Mouse (Mus musculus) stomach, postnatal 0 days (tissue): ENCODE results near the gene Mpz. TPM values are rescaled to one million over a fixed set of nuclear protein-coding genes. Genes with fewer than 3 reads are reported as not detected.
"Not testable (repeated sequence)": the region's sequence is repeated elsewhere in the genome, so short reads cannot be mapped to it uniquely, and the experiment has no call there.

ENCODE experiments used
- ATAC-seq: fragments of 200-750 bp; cut with Nextera tagmentation; 2 replicates; pipeline ENCODE4 v1.8.0; 2017; ENCODE audit not compliant: low FRiP score, low TSS enrichment
- DNase-seq: peaks from one replicate; pipeline ENCODE4 v3.0.0-alpha.2; 2016; ENCODE audit warnings: low spot score
- H3K27ac ChIP-seq: fragments of 300-500 bp; sonication (generic); replicated peaks from 2 replicates; pipeline ENCODE4 v1.5.1; 2014; ENCODE audit warnings: mild to moderate bottlenecking, control low read depth
- H3K27me3 ChIP-seq: fragments of 300-500 bp; sonication (generic); 2 replicates; pipeline ENCODE4 v1.6.1; 2014; ENCODE audit warnings: low read length; ENCODE audit not compliant: control insufficient read depth, insufficient read depth
- H3K36me3 ChIP-seq: fragments of 300-500 bp; sonication (generic); 2 replicates; pipeline ENCODE4 v1.6.1; 2014; ENCODE audit warnings: low read length, mixed read lengths; ENCODE audit not compliant: control insufficient read depth, insufficient read depth
- H3K4me1 ChIP-seq: fragments of 300-500 bp; sonication (generic); replicated peaks from 2 replicates; pipeline ENCODE4 v1.6.1; 2014; ENCODE audit warnings: antibody characterized with exemption; ENCODE audit not compliant: control insufficient read depth, insufficient read depth
- H3K4me2 ChIP-seq: fragments of 300-500 bp; sonication (generic); replicated peaks from 2 replicates; pipeline ENCODE4 v1.6.1; 2014; ENCODE audit warnings: low read depth, mild to moderate bottlenecking, control low read depth, moderate library complexity
- H3K4me3 ChIP-seq: fragments of 300-500 bp; sonication (generic); 2 replicates; pipeline ENCODE4 v1.5.1; 2014; ENCODE audit warnings: low read depth, low read length, control low read depth
- H3K9ac ChIP-seq: fragments of 300-500 bp; sonication (generic); 2 replicates; pipeline ENCODE4 v1.6.1; 2014; ENCODE audit warnings: mild to moderate bottlenecking, low read length, control low read depth, mixed read lengths
- H3K9me3 ChIP-seq: fragments of 300-500 bp; sonication (generic); 2 replicates; pipeline ENCODE4 v1.6.1; 2016; ENCODE audit warnings: low read length; ENCODE audit not compliant: control insufficient read depth
- CTCF ChIP-seq: IDR thresholded peaks from 2 replicates; pipeline ENCODE4 v1.5.1; 2016; ENCODE audit warnings: antibody characterized with exemption, low read depth, mild to moderate bottlenecking, moderate library complexity
- EP300 ChIP-seq: optimal IDR thresholded peaks from 2 replicates; pipeline ENCODE3; 2016; ENCODE audit warnings: antibody characterized with exemption
- WGBS: fragments of 180-500 bp; shearing (Covaris S2); extraction: QIAGEN DNeasy Blood & Tissue Kit; methylation state at CpG from one replicate; pipeline ENCODE4 v1.1.7; 2014; 5-methylcytosine and 5-hydroxymethylcytosine counted together
- polyA plus RNA-seq: library from polyadenylated mRNA; unstranded; fragments of >200 nt; fragmentation: Nextera tagmentation; extraction: Ambion mirVana; gene quantifications from 2 replicates; pipeline ENCODE4 v1.2.1, GENCODE M21; 2015

Gene Mpz
- polyA plus RNA-seq, 1 experiment from 2014 or later = 1.5 TPM

DNA sequence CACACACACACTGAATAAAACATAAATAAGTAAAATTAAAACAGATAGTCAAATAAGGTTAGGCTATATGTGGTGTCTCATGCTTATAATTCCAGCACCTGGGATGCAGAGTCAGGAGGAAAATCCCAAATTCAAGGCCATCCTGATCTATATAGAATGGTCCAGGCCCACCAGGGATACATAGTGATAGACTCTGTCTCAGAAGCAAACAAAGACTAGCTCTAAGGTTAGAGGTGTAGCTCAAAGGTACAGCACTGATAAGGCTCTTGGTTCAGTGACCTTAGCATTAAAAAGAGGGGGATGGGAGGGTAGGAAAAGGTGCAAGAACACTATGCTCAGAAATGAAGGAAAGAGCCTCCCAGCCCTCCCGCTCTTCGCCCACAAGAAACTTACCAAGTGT lies 14.9 kb upstream of the Mpz start:
- Histone ChIP-seq H3K9ac (no peak overlapping the region), H3K4me3 (no peak overlapping the region), H3K27ac (no peak overlapping the region), H3K4me2 (no peak overlapping the region), H3K36me3 (peaks cover 23% of the 10 kb centered on the region; the same call in 1 of the 2 replicates), H3K9me3 (no peaks in the 10 kb centered on the region), H3K4me1 (no peaks in the 10 kb centered on the region), H3K27me3 (no peaks in the 10 kb centered on the region)
- 100% methylated on average over 2 of the region's 2 CpGs for WGBS
- ATAC-seq (no peak), DNase-seq (no peak)
- TF ChIP-seq CTCF (no peak), EP300 (no peak)

GRCm38 (mm10) chr1:171137486-171138155 lies 12.9 kb upstream of the Mpz start:
- H3K36me3 ChIP-seq = peaks cover 24% of the 10 kb centered on the region
- 92% methylated on average over 8 of the region's 8 CpGs for WGBS
- not testable (repeated sequence) for H3K9me3 ChIP-seq, H3K27me3 ChIP-seq, H3K4me1 ChIP-seq, DNase-seq, H3K4me3 ChIP-seq, H3K4me2 ChIP-seq, ATAC-seq, H3K9ac ChIP-seq, H3K27ac ChIP-seq

DNA sequence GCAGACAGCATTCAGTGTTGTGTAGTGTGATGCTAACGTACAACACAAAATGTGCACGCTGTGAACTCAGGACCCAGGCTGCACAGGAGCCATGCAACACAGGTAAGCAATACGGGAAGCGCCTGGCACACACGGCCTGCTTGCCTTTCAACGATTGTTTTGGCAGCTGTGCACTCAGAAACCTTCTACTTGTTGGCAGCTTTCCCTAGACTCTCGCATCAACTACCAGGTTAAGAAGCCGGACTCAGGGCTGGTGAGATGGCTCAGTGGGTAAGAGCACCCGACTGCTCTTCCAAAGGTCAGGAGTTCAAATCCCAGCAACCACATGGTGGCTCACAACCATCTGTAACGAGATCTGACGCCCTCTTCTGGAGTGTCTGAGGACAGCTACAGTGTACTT lies 7.5 kb upstream of the Mpz start:
- not testable (repeated sequence) for H3K9me3 ChIP-seq, ATAC-seq, H3K9ac ChIP-seq, DNase-seq, H3K4me1 ChIP-seq, H3K4me2 ChIP-seq, H3K27me3 ChIP-seq, H3K36me3 ChIP-seq, H3K4me3 ChIP-seq, H3K27ac ChIP-seq
- 82% methylated on average over 9 of the region's 11 CpGs for WGBS

DNA sequence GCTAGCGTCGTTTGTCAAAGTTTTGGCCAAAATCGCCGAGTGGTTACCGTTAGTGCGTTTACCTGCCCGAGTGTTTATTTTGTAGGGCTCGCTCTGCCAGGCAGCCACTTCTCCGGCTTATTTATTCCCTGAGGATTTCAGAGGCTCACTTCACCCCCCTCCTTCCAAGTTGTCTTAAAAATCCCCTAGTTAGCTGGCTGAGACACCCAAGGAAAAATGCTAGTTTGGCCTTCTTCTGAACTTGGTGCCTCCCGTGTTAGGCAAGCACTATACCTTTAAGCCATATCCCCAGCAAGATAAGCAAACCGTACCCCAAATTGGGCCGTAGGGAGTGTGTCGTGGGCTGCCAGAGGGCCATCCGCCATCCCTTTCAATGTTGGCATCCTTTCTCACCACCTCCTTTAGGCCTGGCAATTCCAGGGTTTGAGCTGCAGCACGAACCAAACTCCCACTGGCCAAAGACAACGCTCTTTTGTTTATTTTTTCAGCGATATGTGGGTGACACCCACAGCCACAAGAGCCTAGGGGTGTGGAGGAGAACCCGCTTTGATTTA lies 404 bp downstream of the Mpz start:
- no peaks in the 10 kb centered on the region for H3K27me3 ChIP-seq
- TF ChIP-seq CTCF (no peak), EP300 (no peak)
- WGBS = 3% methylated on average over 18 of the region's 18 CpGs
- peak overlapping the region; percentile 90 for H3K9ac ChIP-seq
- peak overlapping the region; percentile 88 for H3K4me3 ChIP-seq
- peak overlapping the region; percentile 90 for H3K4me2 ChIP-seq
- DNase-seq = no peak
- no peaks in the 10 kb centered on the region for H3K9me3 ChIP-seq
- peak overlapping the region; percentile 74 for H3K27ac ChIP-seq
- 0 out of 2 replicates have a peak, but pooled peaks cover 2% of the 10 kb centered on the region for H3K4me1 ChIP-seq
- no peaks in the 10 kb centered on the region for H3K36me3 ChIP-seq
- ATAC-seq = 0 out of 2 replicates have a peak, but pooled peaks have one; percentile 27

GRCm38 (mm10) chr1:171151966-171152365 lies 1.5 kb downstream of the Mpz start:
- H3K4me2 ChIP-seq = no peak overlapping the region
- H3K4me1 ChIP-seq = 0 out of 2 replicates have a peak, but pooled peaks cover 2% of the 10 kb centered on the region
- 71% methylated on average over 4 of the region's 4 CpGs for WGBS
- no peak overlapping the region for H3K9ac ChIP-seq
- H3K9me3 ChIP-seq = no peaks in the 10 kb centered on the region
- no peak overlapping the region for H3K4me3 ChIP-seq
- no peak for DNase-seq
- ATAC-seq = no peak
- no peaks in the 10 kb centered on the region for H3K36me3 ChIP-seq
- H3K27me3 ChIP-seq = no peaks in the 10 kb centered on the region
- no peak overlapping the region for H3K27ac ChIP-seq
- TF ChIP-seq EP300 (no peak), CTCF (no peak)

- H3K9ac ChIP-seq = no peak overlapping the region
- H3K36me3 ChIP-seq = no peaks in the 10 kb centered on the region
- ATAC-seq (no peak), DNase-seq (no peak)
- H3K4me3 ChIP-seq = no peak overlapping the region
- no peak for TF ChIP-seq EP300
- TF ChIP-seq CTCF = no peak
- no peak overlapping the region for H3K27ac ChIP-seq
- H3K27me3 ChIP-seq = no peaks in the 10 kb centered on the region
- 48% methylated on average over 3 of the region's 3 CpGs for WGBS
- H3K9me3 ChIP-seq = no peaks in the 10 kb centered on the region
- no peak overlapping the region for H3K4me2 ChIP-seq
- H3K4me1 ChIP-seq = no peaks in the 10 kb centered on the region
These were observed 6.1 kb downstream of the Mpz start for GRCm38 (mm10) chr1:171156644-171157043.
